21 mouse cellular contexts compared by ENCODE assay signal in genomic region chr17:50600178-50600577, GRCm38 (mm10).
DNase-seq lines count a peak whose midpoint lies in the region; ATAC-seq and TF ChIP-seq lines count a peak whose summit lies in the region.
"Had no signal": no experiment of that assay in that cellular context is flagged by ENCODE, and none has a peak within 500 bp of the region (broad histone marks: within the 10 kb centered on the region; RNA-seq: fewer than 3 reads in every experiment).

No protein-coding gene starts in this region.

- no peaks in the 10 kb centered on the region for H3K9me3 ChIP-seq in forebrain, embryonic 12.5 days
- no peaks in the 10 kb centered on the region for H3K9me3 ChIP-seq in forebrain, embryonic 15.5 days
- H3K9me3 ChIP-seq in heart, postnatal 0 days (replicated peaks; ENCODE audit: control insufficient read depth, low read length), result no peaks in the 10 kb centered on the region
- H3K9me3 ChIP-seq in lung, embryonic 15.5 days, result no peaks in the 10 kb centered on the region
- H3K9me3 ChIP-seq: embryonic facial prominence, embryonic 12.5 days; midbrain, embryonic 12.5 days; neural tube, embryonic 13.5 days had no signal

- TF ChIP-seq EP300 in heart, postnatal 0 days (IDR thresholded peaks at IDR 0.05; ENCODE audit: low read depth), result no peak

- intact Hi-C loops in heart, postnatal 10 days (cut with DNase I), result no loop called here

- H3K27ac ChIP-seq in forebrain, embryonic 12.5 days, result no peak overlapping the region
- H3K27ac ChIP-seq in forebrain, embryonic 15.5 days (replicated peaks), result no peak overlapping the region
- peak overlapping the region; percentile 11; the same call in 1 of the 2 replicates for H3K27ac ChIP-seq in heart, postnatal 0 days (ENCODE audit: low read depth)
- H3K27ac ChIP-seq in lung, embryonic 15.5 days, result no peak overlapping the region
- H3K27ac ChIP-seq: embryonic facial prominence, embryonic 12.5 days; midbrain, embryonic 12.5 days; neural tube, embryonic 13.5 days had no signal

- no peaks in the 10 kb centered on the region for H3K27me3 ChIP-seq in forebrain, embryonic 12.5 days
- no peaks in the 10 kb centered on the region for H3K27me3 ChIP-seq in forebrain, embryonic 15.5 days
- H3K27me3 ChIP-seq in heart, postnatal 0 days (ENCODE audit: control insufficient read depth, insufficient read depth, low read length), result no peaks in the 10 kb centered on the region
- H3K27me3 ChIP-seq in lung, embryonic 15.5 days, result no peaks in the 10 kb centered on the region
- H3K27me3 ChIP-seq: embryonic facial prominence, embryonic 12.5 days; midbrain, embryonic 12.5 days; neural tube, embryonic 13.5 days had no signal

- peak; percentile 17; the same call in 1 of the 2 replicates for ATAC-seq in forebrain, embryonic 12.5 days (ENCODE audit: low FRiP score)
- ATAC-seq in forebrain, embryonic 15.5 days (replicated peaks), result no peak
- peak; percentile 58; the same call in 1 of the 2 replicates for ATAC-seq in heart, postnatal 0 days (ENCODE audit: insufficient read depth, low read depth)
- peak; percentile 42 for ATAC-seq in lung, embryonic 15.5 days (ENCODE audit: borderline replicate concordance, extremely low read depth, low FRiP score, low TSS enrichment)
- ATAC-seq in megakaryocyte progenitor cell, adult 5-6 weeks (replicated peaks; ENCODE audit: poor library complexity), result 0 out of 2 replicates have a peak, but pooled peaks have one; percentile 17
- ATAC-seq: forebrain, embryonic 14.5 days; Patski had no signal

- DNase-seq in heart, postnatal 0 days (ENCODE audit: low spot score), result peak; percentile 16
- DNase-seq in heart, postnatal 10 days, result no peak
- DNase-seq in lung, postnatal 4 days, result no peak
- DNase-seq in gastrocnemius, postnatal 10 days, result no peak
- DNase-seq: adrenal gland, adult 8-10 months; cerebellum, adult 9-10 months; lung, adult 18-20 months; right cerebral cortex, postnatal 14 days; spleen, adult 18-20 months; thymus, postnatal 36 days had no signal

- H3K4me3 ChIP-seq in forebrain, embryonic 12.5 days (replicated peaks), result no peak overlapping the region
- no peak overlapping the region for H3K4me3 ChIP-seq in forebrain, embryonic 15.5 days
- no peak overlapping the region for H3K4me3 ChIP-seq in heart, postnatal 0 days (ENCODE audit: low read depth, low read length)
- H3K4me3 ChIP-seq in lung, embryonic 15.5 days, result no peak overlapping the region
- H3K4me3 ChIP-seq: embryonic facial prominence, embryonic 12.5 days; erythroblast, embryonic 14.5 days; midbrain, embryonic 12.5 days; neural tube, embryonic 13.5 days had no signal

- H3K4me1 ChIP-seq in forebrain, embryonic 12.5 days, result no peaks in the 10 kb centered on the region
- H3K4me1 ChIP-seq in forebrain, embryonic 15.5 days, result peaks cover 4% of the 10 kb centered on the region; the same call in 1 of the 2 replicates
- peaks cover 18% of the 10 kb centered on the region for H3K4me1 ChIP-seq in heart, postnatal 0 days (ENCODE audit: control insufficient read depth, insufficient read depth)
- peaks cover 9% of the 10 kb centered on the region; the same call in 1 of the 2 replicates for H3K4me1 ChIP-seq in lung, embryonic 15.5 days
- H3K4me1 ChIP-seq: embryonic facial prominence, embryonic 12.5 days; midbrain, embryonic 12.5 days had no signal

- 82% methylated on average over 6 of the region's 6 CpGs for WGBS in forebrain, embryonic 12.5 days
- WGBS in forebrain, embryonic 15.5 days, result 76% methylated on average over 6 of the region's 6 CpGs
- 39% methylated on average over 6 of the region's 6 CpGs for WGBS in heart, postnatal 0 days
- 47% methylated on average over 6 of the region's 6 CpGs for WGBS in lung, embryonic 15.5 days

- no peak overlapping the region for H3K4me2 ChIP-seq in forebrain, embryonic 12.5 days
- H3K4me2 ChIP-seq in forebrain, embryonic 15.5 days (replicated peaks), result no peak overlapping the region
- H3K4me2 ChIP-seq in heart, postnatal 0 days (ENCODE audit: low read depth, low read length), result no peak overlapping the region
- H3K4me2 ChIP-seq in lung, embryonic 15.5 days, result no peak overlapping the region
- H3K4me2 ChIP-seq: embryonic facial prominence, embryonic 12.5 days; liver, embryonic 11.5 days; midbrain, embryonic 12.5 days; neural tube, embryonic 13.5 days had no signal

- TF ChIP-seq CTCF in heart, postnatal 0 days (IDR thresholded peaks at IDR 0.05; ENCODE audit: low read depth), result no peak

- H3K9ac ChIP-seq in forebrain, embryonic 12.5 days, result no peak overlapping the region
- H3K9ac ChIP-seq in forebrain, embryonic 15.5 days (replicated peaks), result no peak overlapping the region
- H3K9ac ChIP-seq in heart, postnatal 0 days (replicated peaks; ENCODE audit: low read depth, low read length), result no peak overlapping the region
- H3K9ac ChIP-seq in lung, embryonic 15.5 days, result no peak overlapping the region
- H3K9ac ChIP-seq: embryonic facial prominence, embryonic 12.5 days; midbrain, embryonic 12.5 days; neural tube, embryonic 13.5 days had no signal

- H3K36me3 ChIP-seq in forebrain, embryonic 12.5 days (replicated peaks), result no peaks in the 10 kb centered on the region
- H3K36me3 ChIP-seq in forebrain, embryonic 15.5 days, result no peaks in the 10 kb centered on the region
- no peaks in the 10 kb centered on the region for H3K36me3 ChIP-seq in heart, postnatal 0 days (replicated peaks; ENCODE audit: control insufficient read depth, insufficient read depth, low read length)
- no peaks in the 10 kb centered on the region for H3K36me3 ChIP-seq in lung, embryonic 15.5 days
- H3K36me3 ChIP-seq: embryonic facial prominence, embryonic 12.5 days; midbrain, embryonic 12.5 days; neural tube, embryonic 13.5 days had no signal
